Mouse (Mus musculus) small intestine, adult 2 months (tissue): ENCODE measurements around the gene Cog3. TPM values are rescaled to one million over a fixed set of nuclear protein-coding genes. Genes with fewer than 3 reads are reported as not detected.

Source experiments
- H3K27ac ChIP-seq: fragments of 200-500 bp; 2 replicates; pipeline ENCODE4 v1.5.1; 2012; ENCODE audit warnings: low read depth, low read length, control low read depth, inconsistent platforms; ENCODE audit not compliant: insufficient read depth
- H3K27me3 ChIP-seq: fragments of 200-500 bp; 2 replicates; pipeline ENCODE4 v1.6.1; 2012; ENCODE audit warnings: mild to moderate bottlenecking, moderate library complexity, low read length, inconsistent platforms; ENCODE audit not compliant: control insufficient read depth, insufficient read depth
- H3K36me3 ChIP-seq: fragments of 200-500 bp; 2 replicates; pipeline ENCODE4 v1.6.1; 2012; ENCODE audit warnings: mild to moderate bottlenecking, low read length, control low read depth, inconsistent platforms; ENCODE audit not compliant: control insufficient read depth, insufficient read depth
- H3K4me1 ChIP-seq: fragments of 200-500 bp; 2 replicates; pipeline ENCODE4 v1.6.1; 2012; ENCODE audit warnings: low read length, inconsistent platforms, mixed read lengths; ENCODE audit not compliant: control insufficient read depth, insufficient read depth, insufficient read length
- H3K4me3 ChIP-seq: fragments of 200-500 bp; 2 replicates; pipeline ENCODE4 v1.5.1; 2012; ENCODE audit warnings: low read depth, mild to moderate bottlenecking, control low read depth, inconsistent platforms, low read length, moderate library complexity
- CTCF ChIP-seq: fragments of 200-500 bp; IDR thresholded peaks from 2 replicates; pipeline ENCODE4 v1.5.1; 2012; ENCODE audit warnings: low read depth, mild to moderate bottlenecking, control low read depth, inconsistent platforms, low read length, moderate library complexity, mixed read lengths; ENCODE audit not compliant: insufficient replicate concordance, insufficient read length; ENCODE audit errors: extremely low read depth
- POLR2A ChIP-seq: fragments of 200-500 bp; IDR thresholded peaks from 2 replicates; pipeline ENCODE4 v1.6.1; 2012; ENCODE audit warnings: low read depth, mild to moderate bottlenecking, control low read depth, inconsistent platforms, low read length, moderate library complexity
- WGBS: fragments of 180-500 bp; shearing (Covaris S2); methylation state at CpG from one replicate; pipeline ENCODE4 v1.1.7; 2018; 5-methylcytosine and 5-hydroxymethylcytosine counted together
- polyA plus RNA-seq: library from polyadenylated mRNA; depleted of rRNA; stranded (reverse); fragments of >200 nt; gene quantifications from 2 replicates; pipeline ENCODE4 v1.2.3, GENCODE M21; 2012

The Cog3 gene
- polyA plus RNA-seq, 1 experiment, result 5.7 TPM

DNA sequence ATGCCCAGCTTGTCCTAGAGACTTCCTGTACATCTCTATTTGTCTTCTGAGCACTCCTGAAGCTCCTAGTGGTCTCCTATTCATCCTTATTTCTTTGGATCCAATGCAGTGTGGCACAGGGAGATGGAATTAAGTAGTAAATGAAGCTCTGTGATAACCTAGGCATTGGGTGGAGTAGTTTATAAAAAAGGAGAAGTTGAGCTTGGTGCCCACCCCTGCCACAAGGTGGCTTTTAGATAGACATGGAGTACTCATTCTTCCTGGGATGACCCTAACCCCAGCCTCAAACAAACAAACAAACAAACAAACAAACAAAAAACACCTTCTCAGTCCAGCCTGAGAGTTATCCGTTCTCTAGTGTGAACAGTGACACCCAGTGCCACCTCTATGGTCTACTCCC lies 56.4 kb downstream of the Cog3 start:
- H3K27ac ChIP-seq, result no peak overlapping the region
- no peak overlapping the region for H3K4me3 ChIP-seq
- 63% methylated on average over 1 of the region's 1 CpGs for WGBS
- peaks cover 9% of the 10 kb centered on the region for H3K36me3 ChIP-seq
- no peaks in the 10 kb centered on the region for H3K4me1 ChIP-seq
- TF ChIP-seq POLR2A (no peak), CTCF (no peak)
- no peaks in the 10 kb centered on the region for H3K27me3 ChIP-seq

DNA sequence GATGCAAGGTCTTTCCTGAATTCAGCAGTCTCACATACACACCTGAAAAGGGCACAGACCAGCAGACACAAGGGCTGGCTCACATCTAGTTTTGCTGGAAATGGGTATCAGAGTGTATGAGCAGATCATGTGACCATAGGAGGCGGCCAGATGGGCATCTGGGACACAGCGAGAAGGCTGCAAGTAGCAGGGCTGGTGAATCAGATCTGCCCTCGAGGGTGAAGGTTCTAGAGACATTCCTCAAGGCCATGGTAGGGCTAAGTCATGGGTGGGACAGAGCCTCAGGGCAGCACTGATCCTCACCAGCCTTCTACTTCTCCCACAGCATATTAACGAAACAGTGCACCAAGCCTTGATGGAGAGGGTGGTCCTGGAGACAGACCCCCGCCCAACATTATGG lies 58.2 kb downstream of the Cog3 start:
- TF ChIP-seq CTCF (no peak), POLR2A (no peak)
- WGBS, result 63% methylated on average over 5 of the region's 5 CpGs
- Histone ChIP-seq H3K4me1 (no peaks in the 10 kb centered on the region), H3K27ac (no peak overlapping the region), H3K36me3 (no peaks in the 10 kb centered on the region), H3K27me3 (no peaks in the 10 kb centered on the region), H3K4me3 (no peak overlapping the region)

DNA sequence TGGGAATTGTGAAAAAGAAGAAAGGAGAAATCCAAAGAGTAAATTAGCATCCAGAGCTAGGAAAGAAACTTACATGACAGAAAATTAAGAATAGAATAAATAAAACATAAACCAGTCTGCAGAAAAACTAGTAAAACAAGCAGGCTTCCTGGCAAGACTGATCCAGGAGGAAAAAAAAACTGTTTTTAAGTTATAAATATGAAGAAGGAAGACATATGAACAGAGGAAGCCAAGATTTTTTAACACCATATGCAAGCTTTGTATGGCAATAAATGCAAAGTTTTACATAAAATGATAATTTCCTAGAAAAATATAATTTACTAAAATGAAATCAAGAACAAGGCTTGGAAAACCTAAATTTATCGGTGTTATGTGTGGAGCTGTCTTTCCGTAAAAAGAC lies 63.9 kb downstream of the Cog3 start:
- Histone ChIP-seq H3K4me1 (no peaks in the 10 kb centered on the region), H3K27me3 (no peaks in the 10 kb centered on the region), H3K27ac (no peak overlapping the region), H3K36me3 (no peaks in the 10 kb centered on the region), H3K4me3 (no peak overlapping the region)
- WGBS, result 94% methylated on average over 2 of the region's 2 CpGs
- TF ChIP-seq CTCF (no peak), POLR2A (no peak)

GRCm38 (mm10) chr14:75676316-75676715 lies 78.0 kb downstream of the Cog3 start:
- H3K36me3 ChIP-seq, result no peaks in the 10 kb centered on the region
- TF ChIP-seq CTCF (no peak), POLR2A (no peak)
- WGBS, result 64% methylated on average over 6 of the region's 6 CpGs
- H3K4me3 ChIP-seq, result no peak overlapping the region
- H3K4me1 ChIP-seq, result no peaks in the 10 kb centered on the region
- no peak overlapping the region for H3K27ac ChIP-seq
- H3K27me3 ChIP-seq, result no peaks in the 10 kb centered on the region

GRCm38 (mm10) chr14:75669085-75669645 lies 85.2 kb downstream of the Cog3 start:
- 41% methylated on average over 1 of the region's 1 CpGs for WGBS
- H3K27ac ChIP-seq, result no peak overlapping the region
- TF ChIP-seq CTCF (no peak), POLR2A (no peak)
- no peaks in the 10 kb centered on the region for H3K4me1 ChIP-seq
- H3K4me3 ChIP-seq, result no peak overlapping the region
- H3K36me3 ChIP-seq, result no peaks in the 10 kb centered on the region
- H3K27me3 ChIP-seq, result no peaks in the 10 kb centered on the region

GRCm38 (mm10) chr14:75665430-75666180 lies 88.7 kb downstream of the Cog3 start:
- H3K36me3 ChIP-seq, result no peaks in the 10 kb centered on the region
- H3K4me1 ChIP-seq, result no peaks in the 10 kb centered on the region
- no peak overlapping the region for H3K4me3 ChIP-seq
- 81% methylated on average over 2 of the region's 2 CpGs for WGBS
- no peaks in the 10 kb centered on the region for H3K27me3 ChIP-seq
- H3K27ac ChIP-seq, result no peak overlapping the region
- no peak for TF ChIP-seq CTCF
- no peak for TF ChIP-seq POLR2A

DNA sequence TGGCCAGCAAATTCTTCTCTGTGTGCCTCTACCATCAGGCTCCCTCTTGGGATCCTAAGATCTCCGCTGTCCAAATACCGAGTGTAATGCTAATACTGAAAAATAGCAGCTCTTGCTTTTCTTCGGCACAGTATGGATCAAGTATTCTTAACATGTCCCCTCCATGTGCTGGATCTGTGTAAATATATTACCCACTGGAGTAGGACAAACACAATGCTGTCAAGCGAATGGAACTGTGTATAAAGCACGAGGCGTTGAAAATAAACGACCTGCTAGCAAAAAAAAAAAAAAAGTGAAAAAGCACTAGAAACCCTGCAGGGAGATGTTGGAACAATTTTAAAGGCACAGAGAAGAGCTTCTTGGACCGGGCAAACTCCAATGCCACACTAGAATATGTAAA lies 92.8 kb downstream of the Cog3 start:
- no peak overlapping the region for H3K27ac ChIP-seq
- H3K4me1 ChIP-seq, result no peaks in the 10 kb centered on the region
- WGBS, result 66% methylated on average over 8 of the region's 8 CpGs
- H3K4me3 ChIP-seq, result no peak overlapping the region
- TF ChIP-seq CTCF, result no peak
- no peak for TF ChIP-seq POLR2A
- no peaks in the 10 kb centered on the region for H3K27me3 ChIP-seq
- no peaks in the 10 kb centered on the region for H3K36me3 ChIP-seq
